Mouse (Mus musculus) Patski (cell line): ENCODE measurements around the gene Shld2. TPM values are rescaled to one million over a fixed set of nuclear protein-coding genes. Genes with fewer than 3 reads are reported as not detected.
A peak's percentile ranks its signal among the peaks of the same experiment; 100 is the strongest.

Experiments
- ATAC-seq: fragments of 100-300 bp; one replicate; pipeline ENCODE4 v1.8.0; 2021
- CTCF ChIA-PET: fragments of 350-600 bp; sonication (Branson Sonifier 250); formaldehyde crosslinking; loops from one replicate; lab custom pipeline; 2022; ENCODE audit warnings: inconsistent platforms; lab: Charles Lee
- POLR2A ChIA-PET: fragments of 350-600 bp; sonication (Branson Sonifier 250); formaldehyde crosslinking; loops from one replicate; lab custom pipeline; 2022; ENCODE audit warnings: antibody characterized with exemption, inconsistent platforms; lab: Charles Lee
- DNase-seq: peaks from one replicate; pipeline ENCODE4 v3.0.0-alpha.2; 2011; ENCODE audit warnings: low read depth, low spot score
- H3K27me3 ChIP-seq: fragments of 371-371 bp; one replicate; pipeline ENCODE4 v1.5.1; 2021
- CTCF ChIP-seq: fragments of 100-300 bp; IDR thresholded peaks from one replicate; pipeline ENCODE4 v1.5.1; 2021
- in situ Hi-C: fragments of 300-500 bp; cut with MboI; formaldehyde crosslinking; loops from 3 replicates; pipeline ENCODE4 v1.11.1; 2018; ENCODE audit warnings: low pct_unique_long_range_greater_than_20kb, mixed read lengths
- polyA plus RNA-seq: library from polyadenylated mRNA; unstranded; gene quantifications from one replicate; pipeline ENCODE4 v1.2.3, GENCODE M21; 2021

Shld2 gene
- 7.0 TPM for polyA plus RNA-seq

- no peak for TF ChIP-seq CTCF
- DNase-seq, result peak; percentile 60
- H3K27me3 ChIP-seq, result no peaks in the 10 kb centered on the region
- POLR2A ChIA-PET, result interaction anchor here (1.3 kb wide), 1 partner anchor 10 kb away, joined by 3 read pairs; no protein-coding TSS in a partner anchor
- in situ Hi-C loops, result no loop called here
- ATAC-seq, result peak; percentile 90
- CTCF ChIA-PET, result interaction anchor here (1.1 kb wide), 1 partner anchor 19 kb away, joined by 3 read pairs; no protein-coding TSS in a partner anchor
Measured at GRCm38 (mm10) chr14:34310234-34310965, at the start of gene Shld2, which contains the start of gene Glud1. Shld2 (minus strand) TSS chr14:34310493. Glud1 (plus strand) TSS chr14:34310727.

- POLR2A ChIA-PET, result interaction anchor here (0.8 kb wide), 1 partner anchor 10 kb away, joined by 3 read pairs; no protein-coding TSS in a partner anchor
- DNase-seq (no peak), ATAC-seq (no peak)
- no peaks in the 10 kb centered on the region for H3K27me3 ChIP-seq
- no peak for TF ChIP-seq CTCF
- CTCF ChIA-PET, result interaction anchor here (0.9 to 1.7 kb wide), 4 partner anchors 8 to 87 kb away, joined by 3 to 5 read pairs (median 3); no protein-coding TSS in a partner anchor
- in situ Hi-C loops, result loop anchor here (5.0 to 10.0 kb wide), 2 partner anchors 87 to 255 kb away; partner anchors contain the start of gene A630023A22Rik
Measured at GRCm38 (mm10) chr14:34359676-34360244, 49.5 kb upstream of the Shld2 start.

GRCm38 (mm10) chr14:34357671-34358455 lies 47.6 kb upstream of the Shld2 start:
- no peaks in the 10 kb centered on the region for H3K27me3 ChIP-seq
- no peak for ATAC-seq
- POLR2A ChIA-PET, result no interaction called here
- in situ Hi-C loops, result no loop called here
- no peak for DNase-seq
- TF ChIP-seq CTCF, result no peak
- CTCF ChIA-PET, result interaction anchor here (0.6 to 1.9 kb wide), 5 partner anchors 20 to 277 kb away, joined by 3 to 5 read pairs (median 3); no protein-coding TSS in a partner anchor

- ATAC-seq, result peak; percentile 14
- H3K27me3 ChIP-seq, result no peaks in the 10 kb centered on the region
- in situ Hi-C loops, result no loop called here
- CTCF ChIA-PET, result no interaction called here
- no peak for DNase-seq
- TF ChIP-seq CTCF, result no peak
- POLR2A ChIA-PET, result no interaction called here
Measured at GRCm38 (mm10) chr14:34355301-34355700, 45.0 kb upstream of the Shld2 start, which contains the start of gene Fam25c. Fam25c (minus strand) TSS chr14:34355433.

GRCm38 (mm10) chr14:34354456-34354855 lies 44.2 kb upstream of the Shld2 start:
- CTCF ChIA-PET, result interaction anchor here (0.9 to 1.0 kb wide), 2 partner anchors 8 to 58 kb away, joined by 3 read pairs; no protein-coding TSS in a partner anchor
- in situ Hi-C loops, result no loop called here
- POLR2A ChIA-PET, result no interaction called here
- ATAC-seq (no peak), DNase-seq (no peak)
- TF ChIP-seq CTCF, result no peak
- H3K27me3 ChIP-seq, result no peaks in the 10 kb centered on the region

- TF ChIP-seq CTCF, result no peak
- DNase-seq, result no peak
- ATAC-seq, result no peak
- no peaks in the 10 kb centered on the region for H3K27me3 ChIP-seq
- POLR2A ChIA-PET, result no interaction called here
- CTCF ChIA-PET, result interaction anchor here (1.0 to 2.1 kb wide), 2 partner anchors 9 to 57 kb away, joined by 3 to 6 read pairs; no protein-coding TSS in a partner anchor
- in situ Hi-C loops, result no loop called here
Measured at GRCm38 (mm10) chr14:34353326-34353725, 43.0 kb upstream of the Shld2 start.

- DNase-seq (no peak), ATAC-seq (no peak)
- no peak for TF ChIP-seq CTCF
- in situ Hi-C loops, result no loop called here
- H3K27me3 ChIP-seq, result no peaks in the 10 kb centered on the region
- CTCF ChIA-PET, result interaction anchor here (1.1 to 2.1 kb wide), 3 partner anchors 9 to 77 kb away, joined by 3 to 6 read pairs (median 3); no protein-coding TSS in a partner anchor
- POLR2A ChIA-PET, result interaction anchor here (0.6 kb wide), 1 partner anchor 265 kb away, joined by 6 read pairs; no protein-coding TSS in a partner anchor
Measured at GRCm38 (mm10) chr14:34352523-34352922, 42.2 kb upstream of the Shld2 start.

- ATAC-seq (no peak), DNase-seq (no peak)
- TF ChIP-seq CTCF, result no peak
- POLR2A ChIA-PET, result no interaction called here
- CTCF ChIA-PET, result interaction anchor here (1.1 to 2.1 kb wide), 4 partner anchors 9 to 77 kb away, joined by 3 to 6 read pairs (median 3); no protein-coding TSS in a partner anchor
- no peaks in the 10 kb centered on the region for H3K27me3 ChIP-seq
- in situ Hi-C loops, result no loop called here
Measured at GRCm38 (mm10) chr14:34351660-34352059, 41.4 kb upstream of the Shld2 start.

GRCm38 (mm10) chr14:34349007-34349406 lies 38.7 kb upstream of the Shld2 start:
- CTCF ChIA-PET, result interaction anchor here (1.8 to 2.9 kb wide), 2 partner anchors 10 to 13 kb away, joined by 5 to 9 read pairs; no protein-coding TSS in a partner anchor
- TF ChIP-seq CTCF, result no peak
- in situ Hi-C loops, result no loop called here
- POLR2A ChIA-PET, result no interaction called here
- no peak for ATAC-seq
- no peaks in the 10 kb centered on the region for H3K27me3 ChIP-seq
- DNase-seq, result no peak
